Comparison of ENCODE assay signal across 9 mouse cellular contexts in genomic region chr11:65475821-65476540, GRCm38 (mm10).
DNase-seq lines count a peak whose midpoint lies in the region; ATAC-seq and TF ChIP-seq lines count a peak whose summit lies in the region.
"Had no signal": no experiment of that assay in that cellular context is flagged by ENCODE, and none has a peak within 500 bp of the region (broad histone marks: within the 10 kb centered on the region; RNA-seq: fewer than 3 reads in every experiment).

No protein-coding gene starts in this region.

- H3K9me3 ChIP-seq in embryonic facial prominence, embryonic 13.5 days: no peaks in the 10 kb centered on the region
- H3K9me3 ChIP-seq in embryonic facial prominence, embryonic 10.5 days: no peaks in the 10 kb centered on the region
- no peaks in the 10 kb centered on the region for H3K9me3 ChIP-seq in lung, embryonic 14.5 days (ENCODE audit: low read depth, low read length)
- no peaks in the 10 kb centered on the region for H3K9me3 ChIP-seq in midbrain, embryonic 15.5 days
- H3K9me3 ChIP-seq: neural tube, embryonic 13.5 days had no signal

- peaks cover 15% of the 10 kb centered on the region for H3K4me1 ChIP-seq in embryonic facial prominence, embryonic 13.5 days
- H3K4me1 ChIP-seq in embryonic facial prominence, embryonic 10.5 days: no peaks in the 10 kb centered on the region
- H3K4me1 ChIP-seq in lung, embryonic 14.5 days (ENCODE audit: insufficient read depth): peaks cover 2% of the 10 kb centered on the region; the same call in 1 of the 2 replicates
- 0 out of 2 replicates have a peak, but pooled peaks cover 7% of the 10 kb centered on the region for H3K4me1 ChIP-seq in midbrain, embryonic 15.5 days
- H3K4me1 ChIP-seq: neural tube, embryonic 13.5 days had no signal

- H3K4me3 ChIP-seq in embryonic facial prominence, embryonic 13.5 days: no peak overlapping the region
- no peak overlapping the region for H3K4me3 ChIP-seq in embryonic facial prominence, embryonic 10.5 days
- no peak overlapping the region for H3K4me3 ChIP-seq in lung, embryonic 14.5 days (ENCODE audit: low read depth, low read length)
- no peak overlapping the region for H3K4me3 ChIP-seq in midbrain, embryonic 15.5 days
- H3K4me3 ChIP-seq: neural tube, embryonic 13.5 days had no signal

- 54% methylated on average over 18 of the region's 18 CpGs for WGBS in embryonic facial prominence, embryonic 13.5 days
- 85% methylated on average over 18 of the region's 18 CpGs for WGBS in embryonic facial prominence, embryonic 10.5 days
- WGBS in lung, embryonic 14.5 days: 43% methylated on average over 18 of the region's 18 CpGs
- 47% methylated on average over 18 of the region's 18 CpGs for WGBS in midbrain, embryonic 15.5 days

- H3K27me3 ChIP-seq in embryonic facial prominence, embryonic 13.5 days: peaks cover 15% of the 10 kb centered on the region
- H3K27me3 ChIP-seq in embryonic facial prominence, embryonic 10.5 days (replicated peaks; ENCODE audit: low read depth, poor library complexity, severe bottlenecking): no peaks in the 10 kb centered on the region
- no peaks in the 10 kb centered on the region for H3K27me3 ChIP-seq in lung, embryonic 14.5 days (ENCODE audit: insufficient read depth, low read length)
- H3K27me3 ChIP-seq in midbrain, embryonic 15.5 days (replicated peaks): no peaks in the 10 kb centered on the region
- H3K27me3 ChIP-seq: neural tube, embryonic 13.5 days had no signal

- no peak for ATAC-seq in embryonic facial prominence, embryonic 13.5 days (ENCODE audit: insufficient number of reproducible peaks, insufficient read depth, low FRiP score, low TSS enrichment, low read depth)
- ATAC-seq in lung, embryonic 14.5 days (ENCODE audit: insufficient read depth): peak; percentile 51; the same call in 1 of the 2 replicates
- ATAC-seq in midbrain, embryonic 15.5 days (replicated peaks): no peak

- no peak for DNase-seq in embryonic facial prominence, embryonic 10.5 days (ENCODE audit: low spot score)
- DNase-seq in lung, embryonic 14.5 days: peak; percentile 64
- no peak for DNase-seq in lung, adult 18-20 months
- peak; percentile 76 for DNase-seq in cerebellum, adult 9-11 months
- DNase-seq in liver: no peak
- no peak for DNase-seq in c-Kit-positive CD71-positive TER-119-positive erythroid progenitor cells, embryonic 14.5 days (ENCODE audit: low spot score)

- H3K9ac ChIP-seq in embryonic facial prominence, embryonic 13.5 days: no peak overlapping the region
- no peak overlapping the region for H3K9ac ChIP-seq in lung, embryonic 14.5 days
- H3K9ac ChIP-seq in midbrain, embryonic 15.5 days: no peak overlapping the region
- H3K9ac ChIP-seq: neural tube, embryonic 13.5 days had no signal

- TF ChIP-seq CTCF in lung, embryonic 14.5 days (IDR thresholded peaks at IDR 0.05; ENCODE audit: low read depth): no peak

- H3K27ac ChIP-seq in embryonic facial prominence, embryonic 13.5 days: no peak overlapping the region
- H3K27ac ChIP-seq in embryonic facial prominence, embryonic 10.5 days (replicated peaks): no peak overlapping the region
- peak overlapping the region; percentile 38; the same call in 1 of the 2 replicates for H3K27ac ChIP-seq in lung, embryonic 14.5 days (ENCODE audit: low read depth)
- H3K27ac ChIP-seq in midbrain, embryonic 15.5 days: no peak overlapping the region
- H3K27ac ChIP-seq: neural tube, embryonic 13.5 days had no signal

- H3K36me3 ChIP-seq in embryonic facial prominence, embryonic 13.5 days: no peaks in the 10 kb centered on the region
- no peaks in the 10 kb centered on the region for H3K36me3 ChIP-seq in embryonic facial prominence, embryonic 10.5 days (replicated peaks)
- no peaks in the 10 kb centered on the region for H3K36me3 ChIP-seq in lung, embryonic 14.5 days (ENCODE audit: insufficient read depth)
- H3K36me3 ChIP-seq in midbrain, embryonic 15.5 days (replicated peaks): no peaks in the 10 kb centered on the region
- H3K36me3 ChIP-seq: neural tube, embryonic 13.5 days had no signal

- H3K4me2 ChIP-seq in embryonic facial prominence, embryonic 13.5 days: peak overlapping the region; percentile 24
- H3K4me2 ChIP-seq in lung, embryonic 14.5 days: peak overlapping the region; percentile 6
- H3K4me2 ChIP-seq in midbrain, embryonic 15.5 days: peak overlapping the region; percentile 23
- H3K4me2 ChIP-seq: neural tube, embryonic 13.5 days had no signal

Comparison
In these comparisons a context has a peak if more than half of its experiments do, and no peak if none do; other contexts are left out.
1. DNase-seq: peak in lung, embryonic 14.5 days (single experiment) and cerebellum, adult 9-11 months (single experiment); none in embryonic facial prominence, embryonic 10.5 days (single experiment), lung, adult 18-20 months (0 of 2), liver (single experiment) and c-Kit-positive CD71-positive TER-119-positive erythroid progenitor cells, embryonic 14.5 days (single experiment).
2. Peak in every context shown above with its lines, with median percentiles within 50 percentile points of each other: H3K4me2 ChIP-seq.